16 mouse cellular contexts compared by ENCODE assay signal in the genomic region with DNA sequence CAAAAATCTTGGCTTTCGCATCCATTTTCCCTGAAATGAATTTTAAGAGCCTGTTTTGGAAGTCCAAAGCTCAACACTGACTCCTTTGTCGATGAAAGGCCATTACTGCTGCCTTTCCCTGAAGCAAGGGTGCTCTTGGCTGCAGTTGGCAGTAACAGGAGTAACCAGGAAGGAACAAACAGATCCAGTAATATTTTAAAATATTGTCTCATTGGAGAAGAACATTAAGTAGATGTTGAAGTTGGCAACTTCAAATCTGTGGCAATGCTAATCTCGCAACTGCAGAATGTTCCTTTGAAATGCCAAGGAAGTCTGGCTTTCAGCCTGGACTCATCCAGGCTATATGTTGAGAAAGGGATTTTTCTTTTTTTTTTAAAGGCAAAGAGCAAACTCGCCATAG.
A peak's percentile ranks its signal among the peaks of the same experiment; 100 is the strongest.
DNase-seq lines count a peak whose midpoint lies in the region; ATAC-seq lines count a peak whose summit lies in the region.
"Had no signal": no experiment of that assay in that cellular context is flagged by ENCODE, and none has a peak within 500 bp of the region (broad histone marks: within the 10 kb centered on the region; RNA-seq: fewer than 3 reads in every experiment).

No protein-coding gene starts in this region.

- no peaks in the 10 kb centered on the region for H3K27me3 ChIP-seq in limb, embryonic 15.5 days
- no peaks in the 10 kb centered on the region for H3K27me3 ChIP-seq in limb, embryonic 10.5 days (ENCODE audit: low read depth, poor library complexity, severe bottlenecking)
- H3K27me3 ChIP-seq: hindbrain, embryonic 13.5 days had no signal

- H3K9me3 ChIP-seq in limb, embryonic 15.5 days: no peaks in the 10 kb centered on the region
- H3K9me3 ChIP-seq in limb, embryonic 10.5 days (replicated peaks): no peaks in the 10 kb centered on the region
- H3K9me3 ChIP-seq: hindbrain, embryonic 13.5 days had no signal

- no peak overlapping the region for H3K4me3 ChIP-seq in limb, embryonic 15.5 days
- no peak overlapping the region for H3K4me3 ChIP-seq in limb, embryonic 10.5 days
- H3K4me3 ChIP-seq: hindbrain, embryonic 13.5 days had no signal

- H3K9ac ChIP-seq in limb, embryonic 15.5 days: no peak overlapping the region
- H3K9ac ChIP-seq: hindbrain, embryonic 13.5 days had no signal

- peak; percentile 59 for ATAC-seq in frontal cortex, adult (ENCODE audit: low TSS enrichment)
- no peak for ATAC-seq in limb, embryonic 15.5 days (ENCODE audit: insufficient number of reproducible peaks, low FRiP score, low TSS enrichment, low read depth)
- ATAC-seq: intestine, postnatal 0 days had no signal

- 62% methylated on average over 4 of the region's 4 CpGs for WGBS in limb, embryonic 15.5 days
- 87% methylated on average over 4 of the region's 4 CpGs for WGBS in limb, embryonic 10.5 days

- no peak for DNase-seq in frontal cortex, postnatal 14 days (ENCODE audit: low spot score in 2 of 2)
- no peak for DNase-seq in limb, embryonic 10.5 days (ENCODE audit: low spot score)
- peak; percentile 36 for DNase-seq in 3T3-L1 (ENCODE audit: low read depth, low spot score)
- DNase-seq in brain, adult 2 months (ENCODE audit: low read depth, low spot score): peak; percentile 41
- no peak for DNase-seq in embryo, embryonic 10.5 days (ENCODE audit: low spot score)
- DNase-seq: adrenal gland, adult 8-10 months; cerebellum, adult 9-11 months; embryo, embryonic 11 days; kidney, postnatal 10 days; midbrain, embryonic 14.5 days had no signal

- H3K27ac ChIP-seq in limb, embryonic 15.5 days: peak overlapping the region; percentile 47
- H3K27ac ChIP-seq in limb, embryonic 10.5 days: no peak overlapping the region
- H3K27ac ChIP-seq: hindbrain, embryonic 13.5 days; macrophage had no signal

- H3K36me3 ChIP-seq in limb, embryonic 15.5 days: no peaks in the 10 kb centered on the region
- H3K36me3 ChIP-seq in limb, embryonic 10.5 days: no peaks in the 10 kb centered on the region
- H3K36me3 ChIP-seq: G1E; hindbrain, embryonic 13.5 days had no signal

- no peak overlapping the region for H3K4me2 ChIP-seq in limb, embryonic 15.5 days
- H3K4me2 ChIP-seq: hindbrain, embryonic 13.5 days had no signal

- H3K4me1 ChIP-seq in limb, embryonic 15.5 days: no peaks in the 10 kb centered on the region
- H3K4me1 ChIP-seq in limb, embryonic 10.5 days: 0 out of 2 replicates have a peak, but pooled peaks cover 5% of the 10 kb centered on the region
- H3K4me1 ChIP-seq: hindbrain, embryonic 13.5 days had no signal

Comparison
In these comparisons a context has a peak if more than half of its experiments do, and no peak if none do; other contexts are left out.
1. DNase-seq: peak in 3T3-L1 (single experiment) and brain, adult 2 months (single experiment); none in frontal cortex, postnatal 14 days (0 of 2), limb, embryonic 10.5 days (single experiment) and embryo, embryonic 10.5 days (single experiment).